Mouse (Mus musculus) cerebellum, adult 2 months (tissue): ENCODE data around the gene Eif4a2.

Experiments
- CTCF ChIP-seq: fragments of 200-500 bp; IDR thresholded peaks from 2 replicates; pipeline ENCODE4 v1.5.1; 2011; ENCODE audit warnings: low read depth, mild to moderate bottlenecking, control low read depth, low read length, moderate library complexity, borderline replicate concordance; ENCODE audit not compliant: insufficient read depth
- POLR2A ChIP-seq: fragments of 200-500 bp; IDR thresholded peaks from 2 replicates; pipeline ENCODE4 v1.6.1; 2011; ENCODE audit warnings: low read length, control low read depth, borderline replicate concordance; ENCODE audit not compliant: insufficient read depth

GRCm38 (mm10) chr16:23100099-23100575 lies 7.1 kb upstream of the Eif4a2 start:
- no peak for TF ChIP-seq POLR2A
- no peak for TF ChIP-seq CTCF
